Mouse (Mus musculus) granulocyte monocyte progenitor cell, adult 5-6 weeks (primary cell): ENCODE results near the gene Acrv1. TPM values are rescaled to one million over a fixed set of nuclear protein-coding genes. Genes with fewer than 3 reads are reported as not detected.
"Not testable (repeated sequence)": the region's sequence is repeated elsewhere in the genome, so short reads cannot be mapped to it uniquely, and the experiment has no call there.

Experiments used
- ATAC-seq: replicated peaks from 2 replicates; pipeline ENCODE4 v1.8.0; 2016; ENCODE audit warnings: mild to moderate bottlenecking, moderate TSS enrichment, inconsistent platforms; ENCODE audit not compliant: poor library complexity, severe bottlenecking
- total RNA-seq, 2 experiments: library from RNA; stranded (forward) in 1 of 2; stranded (reverse) in 1 of 2; fragments of 200-712, 200-1000 nt in 1 of 2; fragments of >200 nt in 1 of 2; fragmentation: Nextera tagmentation in 1 of 2; gene quantifications; 2 replicates each; pipeline ENCODE4 v1.2.3; 2014 to 2017

Gene Acrv1
- not detected in 2 replicates for total RNA-seq (2014; fragmentation: Nextera tagmentation)
- total RNA-seq (2017), result not detected in 2 replicates

DNA sequence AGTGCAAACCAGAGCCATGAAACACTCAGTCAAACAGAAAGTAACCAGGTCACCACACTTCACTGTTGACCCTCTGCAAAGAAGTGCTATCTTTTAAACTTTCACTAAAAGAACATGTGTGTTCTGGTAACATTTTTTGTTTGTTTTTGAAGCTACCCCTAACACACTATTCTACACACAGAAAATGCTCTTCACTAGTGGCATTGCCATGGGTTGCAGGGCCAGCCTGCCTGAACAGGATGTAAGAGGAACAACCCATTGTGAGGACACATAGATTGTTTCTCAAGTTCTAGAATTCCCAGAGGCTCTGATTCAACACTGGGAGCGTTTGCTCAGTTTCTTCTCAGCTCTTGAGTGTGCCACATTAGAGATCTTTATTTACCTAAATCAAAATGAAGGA is at the start of gene Acrv1:
Gene Acrv1, plus strand, starts transcription at position 301 of the 400 bp plus-strand sequence.
- no peak for ATAC-seq

DNA sequence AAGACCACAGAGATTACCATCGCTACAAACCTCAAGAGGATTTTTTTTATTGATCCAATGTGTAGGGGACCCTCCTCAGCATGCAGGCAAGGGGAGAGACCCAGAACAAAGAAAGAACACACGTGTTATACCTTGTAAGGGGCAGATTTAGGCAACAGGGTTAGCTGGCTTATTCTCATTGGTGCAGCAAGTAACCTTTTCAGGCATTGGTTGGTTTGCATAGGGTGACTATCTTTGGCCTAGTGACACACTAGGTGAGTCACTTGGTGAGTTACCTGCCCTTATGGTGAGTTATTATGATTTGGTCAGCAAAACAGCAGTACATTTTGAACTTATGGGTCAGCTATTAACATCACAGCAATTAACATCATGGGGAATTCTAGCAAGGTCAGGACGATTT is 49.7 kb upstream of the Acrv1 start, which contains the start of gene A630095E13Rik:
Gene A630095E13Rik, minus strand, starts transcription at position 101 of the 400 bp plus-strand sequence.
- ATAC-seq, result not testable (repeated sequence)

DNA sequence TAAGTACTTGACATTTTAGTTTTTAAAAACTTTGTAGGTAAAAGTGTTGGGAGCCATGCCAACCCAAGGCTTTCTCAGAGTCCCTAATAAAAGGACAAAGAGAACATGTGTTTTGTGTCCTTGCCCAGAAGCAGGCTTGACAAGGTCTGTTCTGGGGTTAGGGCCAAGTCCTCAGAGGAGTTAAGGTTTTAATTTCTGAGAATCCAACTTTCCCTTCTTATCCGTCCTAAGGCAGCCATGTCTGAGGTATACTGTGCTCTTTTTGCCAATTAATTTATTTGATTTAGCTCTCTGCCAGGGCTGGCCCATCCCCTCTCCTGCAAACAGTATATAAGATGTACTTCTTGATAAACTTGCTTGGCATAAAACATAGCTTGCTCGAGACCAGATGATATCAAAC is 11.6 kb upstream of the Acrv1 start:
- no peak for ATAC-seq

DNA sequence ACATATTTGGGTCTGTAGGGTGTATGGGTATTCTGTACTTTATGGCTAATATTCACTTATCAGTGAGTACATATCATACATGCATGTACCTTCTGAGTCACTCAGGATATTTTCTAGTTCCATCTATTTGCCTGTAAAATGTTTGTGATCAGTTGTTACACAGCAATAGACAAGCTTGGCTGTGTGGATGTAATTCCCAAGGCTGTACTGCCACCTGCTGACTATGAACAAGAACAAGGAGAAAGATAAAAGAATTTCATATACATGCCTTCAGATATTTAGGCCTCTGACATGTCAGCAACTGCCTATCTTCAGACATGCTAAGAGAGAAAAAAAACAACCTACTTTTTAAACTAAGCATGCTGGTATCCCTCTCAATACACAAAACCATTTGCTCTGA is 5.7 kb upstream of the Acrv1 start:
- ATAC-seq, result no peak

DNA sequence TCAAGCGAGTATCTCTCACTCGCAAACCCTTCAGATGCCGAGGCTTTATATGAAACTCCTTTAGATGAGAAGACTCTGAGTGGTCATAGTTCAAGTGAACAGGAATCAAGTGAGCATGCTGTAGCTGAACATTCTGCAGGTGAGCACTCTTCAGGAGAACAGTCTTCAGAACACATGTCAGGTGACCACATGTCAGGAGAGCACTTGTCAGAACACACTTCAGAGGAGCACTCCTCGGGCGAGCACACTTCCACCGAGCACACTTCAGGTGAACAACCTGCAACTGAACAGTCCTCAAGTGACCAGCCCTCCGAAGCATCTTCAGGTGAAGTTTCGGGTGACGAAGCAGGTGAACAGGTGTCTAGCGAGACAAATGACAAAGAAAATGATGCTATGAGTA is 1.3 kb downstream of the Acrv1 start:
- no peak for ATAC-seq

DNA sequence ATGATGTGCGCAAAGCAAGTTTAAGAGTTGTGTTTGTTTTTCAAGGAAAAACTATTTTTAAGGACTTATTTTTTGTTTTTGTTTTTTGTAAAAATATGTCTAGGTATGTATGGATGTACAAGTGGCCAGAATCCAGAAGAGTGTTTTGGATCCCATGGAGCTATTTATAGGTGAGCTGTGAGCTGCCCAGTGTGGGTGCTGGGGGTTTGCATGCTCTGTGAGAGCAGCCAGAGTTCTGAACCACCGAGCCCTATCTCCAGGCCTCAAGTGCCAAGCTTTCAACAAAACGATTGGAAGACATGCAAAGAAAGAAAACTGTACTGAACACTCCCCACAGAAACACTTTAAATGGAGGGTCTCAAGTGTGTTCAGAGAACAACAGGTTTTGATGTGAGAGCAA is 12.9 kb downstream of the Acrv1 start:
- no peak for ATAC-seq

DNA sequence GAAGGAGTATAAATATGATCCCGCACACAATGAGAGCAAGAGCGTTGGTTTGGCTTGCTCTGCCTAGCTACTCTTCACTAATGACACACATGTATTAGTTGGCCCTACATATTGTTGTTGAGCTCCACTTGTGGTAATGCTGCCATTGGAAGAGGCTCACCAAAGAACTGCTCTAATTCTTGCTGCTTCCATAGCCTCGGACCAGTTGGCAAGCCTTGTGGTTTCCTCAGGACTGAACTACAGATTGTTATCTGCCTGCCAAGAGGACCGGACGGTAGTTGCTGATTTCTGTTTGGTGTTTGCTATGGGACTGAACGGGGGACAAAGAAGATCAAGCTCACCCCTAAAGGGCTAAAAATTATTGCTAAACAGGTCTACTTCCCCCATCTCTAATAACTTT is 14.3 kb downstream of the Acrv1 start:
- ATAC-seq, result no peak

DNA sequence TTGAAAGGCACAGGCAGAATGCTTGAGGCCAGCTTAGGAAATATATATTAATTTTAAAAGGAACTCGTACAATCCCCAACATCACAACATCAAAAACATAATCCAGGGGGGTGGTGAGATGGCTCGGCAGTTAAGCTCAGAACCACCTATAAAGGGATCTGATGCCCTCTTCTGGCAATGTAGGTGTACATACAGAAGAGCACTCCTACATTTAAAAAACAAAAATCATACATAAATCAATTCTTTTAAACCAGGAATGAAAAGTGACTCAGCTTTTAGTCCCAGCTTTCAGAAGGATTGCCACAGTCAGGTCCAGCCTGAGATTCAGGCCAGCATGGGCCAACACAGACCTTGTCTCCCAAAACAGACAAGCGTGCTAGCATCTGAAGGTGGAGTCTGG is 23.6 kb downstream of the Acrv1 start:
- no peak for ATAC-seq

DNA sequence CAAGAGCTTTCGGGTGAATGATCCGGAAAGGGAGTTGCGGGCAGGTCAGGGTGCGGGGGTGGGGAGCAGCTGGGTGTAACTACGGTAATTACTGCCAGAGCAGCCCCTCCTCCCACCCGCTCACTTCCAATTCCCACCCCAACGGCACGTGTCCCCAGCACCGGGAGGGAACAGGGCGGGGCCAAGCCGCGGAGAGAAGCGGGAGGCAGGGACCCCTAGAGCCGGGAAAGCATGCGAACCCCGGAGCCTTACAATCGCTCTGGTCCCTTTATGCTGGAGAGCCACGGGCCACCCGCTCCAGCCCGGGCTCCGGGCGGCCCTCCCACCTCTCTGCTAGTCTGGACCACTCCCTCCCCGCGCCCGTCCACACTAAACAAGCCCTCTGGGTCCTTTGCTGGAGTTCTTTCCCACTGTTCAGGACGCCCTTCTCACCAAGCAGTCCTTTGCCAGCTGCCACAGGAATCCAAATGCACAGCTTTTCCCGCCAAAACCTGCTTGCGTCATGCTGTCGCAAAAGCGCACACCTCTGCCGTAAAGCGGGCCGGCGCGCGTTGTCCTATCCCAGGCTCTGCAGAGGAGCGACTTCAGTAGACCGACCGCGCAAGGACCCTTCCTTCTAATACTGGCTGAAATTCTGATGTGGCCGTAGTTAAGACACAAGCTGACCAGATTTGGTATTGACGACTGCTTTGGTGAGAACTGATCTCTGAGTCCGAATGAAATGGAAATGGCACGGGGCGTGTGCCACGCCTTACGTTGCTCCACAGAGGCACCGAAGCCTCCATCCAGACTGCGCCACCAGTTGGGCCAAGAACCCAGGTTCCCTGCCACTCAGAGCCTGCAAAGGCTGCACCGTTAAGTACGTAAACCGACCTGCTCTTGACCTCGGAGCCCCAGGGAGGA is 33.4 kb downstream of the Acrv1 start:
- ATAC-seq, result peak; percentile 88

DNA sequence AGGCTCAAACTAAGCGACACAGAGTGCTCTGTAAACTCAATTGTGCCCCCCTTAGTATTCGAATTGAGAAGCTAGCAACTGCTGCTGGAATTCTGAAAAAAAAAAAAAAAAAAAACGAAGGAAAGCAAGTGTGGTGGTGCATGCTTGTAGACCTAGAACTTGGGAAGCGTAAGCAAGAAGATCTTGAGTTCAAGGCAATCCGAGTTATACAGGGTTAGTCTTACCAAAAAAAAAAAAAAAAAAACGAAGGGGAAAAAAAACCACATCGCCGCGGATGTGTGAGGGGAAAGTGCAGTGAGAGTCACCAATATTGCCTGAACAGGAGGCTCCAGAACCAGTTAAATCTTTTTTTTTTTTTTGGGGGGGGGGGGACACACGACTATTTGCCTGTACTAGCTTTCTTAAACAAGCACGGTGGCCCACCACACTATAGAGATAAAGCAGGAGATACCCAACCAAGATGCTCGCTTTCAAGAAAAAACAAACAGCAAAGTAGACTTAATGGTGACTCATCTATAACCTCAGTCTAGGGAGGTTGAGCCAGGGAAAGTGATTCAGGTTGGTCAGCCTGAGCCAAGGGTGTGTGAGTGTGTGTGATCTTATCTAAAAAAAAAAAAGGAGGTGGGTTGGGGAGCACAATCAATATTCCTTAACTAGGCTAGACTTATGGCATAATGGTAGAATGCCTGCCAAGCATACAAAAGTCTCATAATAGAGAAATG is 34.2 kb downstream of the Acrv1 start, which contains the start of gene Chek1:
Gene Chek1, minus strand, starts transcription at position 32 of the 722 bp plus-strand sequence.
- ATAC-seq, result no peak

Other genes with a start within 250 kb of the Acrv1 start
- not detected in 2 replicates for gene Gm9513, start 217.6 kb upstream of the Acrv1 start, total RNA-seq (2014; fragmentation: Nextera tagmentation)
- not detected in 2 replicates for gene Gm9513, start 217.6 kb upstream of the Acrv1 start, total RNA-seq (2017)
- gene Gm5615, start 151.3 kb upstream of the Acrv1 start, total RNA-seq (2014; fragmentation: Nextera tagmentation), result not detected in 2 replicates
- gene Gm5615, start 151.3 kb upstream of the Acrv1 start, total RNA-seq (2017), result not detected in 2 replicates
- not detected in 2 replicates for gene Gm17689, start 110.6 kb upstream of the Acrv1 start, total RNA-seq (2014; fragmentation: Nextera tagmentation)
- not detected in 2 replicates for gene Gm17689, start 110.6 kb upstream of the Acrv1 start, total RNA-seq (2017)
- gene A630095E13Rik, start 49.8 kb upstream of the Acrv1 start, total RNA-seq (2014; fragmentation: Nextera tagmentation), result not detected in 2 replicates
- gene A630095E13Rik, start 49.8 kb upstream of the Acrv1 start, total RNA-seq (2017), result not detected in 2 replicates
- 45.0 and 55.1 TPM in 2 replicates for gene Chek1, start 33.8 kb downstream of the Acrv1 start, total RNA-seq (2014; fragmentation: Nextera tagmentation)
- 122 and 141 TPM in 2 replicates for gene Chek1, start 33.8 kb downstream of the Acrv1 start, total RNA-seq (2017)
- 193 and 246 TPM in 2 replicates for gene Stt3a, start 74.5 kb downstream of the Acrv1 start, total RNA-seq (2014; fragmentation: Nextera tagmentation)
- gene Stt3a, start 74.5 kb downstream of the Acrv1 start, total RNA-seq (2017), result 596 and 768 TPM in 2 replicates
- gene Ei24, start 104.2 kb downstream of the Acrv1 start, total RNA-seq (2014; fragmentation: Nextera tagmentation), result 47.8 and 59.9 TPM in 2 replicates
- 36.9 and 43.2 TPM in 2 replicates for gene Ei24, start 104.2 kb downstream of the Acrv1 start, total RNA-seq (2017)
- gene Fez1, start 128.6 kb downstream of the Acrv1 start, total RNA-seq (2014; fragmentation: Nextera tagmentation), result not detected in 2 replicates
- not detected in 2 replicates for gene Fez1, start 128.6 kb downstream of the Acrv1 start, total RNA-seq (2017)